Mouse (Mus musculus) urinary bladder, postnatal 36 days (tissue): ENCODE results near the gene Nfic.

ENCODE experiments used
- DNase-seq, 2 experiments: peaks; one replicate each; pipeline ENCODE4 v3.0.0; 2022; ENCODE audit warnings: low spot score in 2 of 2, mixed read lengths in 1 of 2

Nfic gene

GRCm38 (mm10) chr10:81455181-81455895 is at the start of gene Nfic:
Nfic (minus strand) TSS chr10:81455635.
- DNase-seq = no peak

GRCm38 (mm10) chr10:81502658-81503057 is 47.2 kb upstream of the Nfic start:
- peak; percentile 81 to 88 for DNase-seq

DNA sequence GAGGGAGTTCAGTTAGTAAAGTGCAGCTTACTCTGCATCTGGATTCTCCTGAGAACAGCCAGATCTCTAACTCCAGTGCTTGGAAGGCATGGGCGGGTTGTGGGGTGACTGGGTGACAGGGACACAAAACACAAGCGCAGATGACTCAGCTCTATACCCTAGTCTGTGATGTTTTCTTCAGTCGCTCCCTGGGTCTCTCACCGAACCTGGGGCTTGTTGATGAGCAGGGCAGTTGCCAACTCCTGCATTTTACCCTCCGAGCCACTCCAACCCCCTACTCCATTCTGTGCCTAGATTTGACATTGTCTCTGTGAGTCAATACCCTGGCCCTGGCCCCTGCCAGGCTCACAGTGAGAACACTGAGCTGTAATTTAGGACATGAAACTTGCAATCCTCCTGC is 46.4 kb upstream of the Nfic start:
- DNase-seq = no peak

DNA sequence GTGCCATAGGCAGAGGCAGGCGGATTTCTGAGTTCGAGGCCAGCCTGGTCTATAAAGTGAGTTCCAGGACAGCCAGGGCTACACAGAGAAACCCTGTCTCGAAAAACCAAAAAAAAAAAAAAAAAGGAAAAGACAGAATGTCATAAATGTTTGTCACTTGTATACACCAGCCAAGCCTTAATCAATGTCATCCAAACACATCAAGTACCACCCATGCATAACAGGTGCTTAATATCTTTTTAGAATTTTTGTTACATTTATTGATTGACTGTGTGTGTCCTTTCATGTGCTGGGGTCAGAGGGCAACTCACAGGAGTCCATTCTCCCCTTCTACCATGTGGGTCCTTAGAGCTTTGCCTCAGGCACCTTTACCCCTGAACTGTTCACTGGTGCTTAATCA is 44.6 kb upstream of the Nfic start, which contains the start of gene S1pr4:
S1pr4 (minus strand) TSS at position 101 of the 400 bp plus-strand sequence.
- DNase-seq = no peak

DNA sequence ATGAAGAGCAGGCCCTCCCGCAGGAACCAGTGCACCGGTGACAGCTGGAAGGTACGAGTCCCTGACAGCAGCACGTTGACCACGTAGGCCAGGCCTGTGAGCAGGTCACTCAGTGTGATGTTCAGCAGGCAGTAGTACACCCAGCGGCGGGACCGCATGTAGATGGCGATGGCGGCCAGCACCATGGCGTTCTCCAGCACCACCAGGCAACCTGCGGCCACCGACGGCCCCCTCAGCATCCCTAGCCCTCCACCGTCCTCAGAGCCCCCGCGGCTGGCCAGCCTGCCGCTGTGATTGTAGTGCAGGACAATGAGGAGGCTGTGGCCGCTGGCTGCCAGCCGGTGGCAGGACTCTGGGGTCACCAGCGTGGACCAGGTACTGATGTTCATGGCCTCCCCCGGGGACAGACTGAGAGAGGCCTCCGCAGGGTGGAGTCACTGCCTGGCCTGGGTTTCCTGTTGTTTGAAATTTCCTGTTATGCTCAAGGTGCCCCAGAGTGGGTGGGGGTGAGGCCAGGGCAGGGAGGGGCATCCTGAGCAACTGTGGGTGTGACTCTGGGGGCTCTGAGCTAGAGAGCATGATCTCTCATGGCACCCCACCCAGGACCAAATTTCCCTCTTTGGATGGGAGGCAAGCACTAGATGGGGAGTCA is 43.9 kb upstream of the Nfic start:
- DNase-seq = no peak

DNA sequence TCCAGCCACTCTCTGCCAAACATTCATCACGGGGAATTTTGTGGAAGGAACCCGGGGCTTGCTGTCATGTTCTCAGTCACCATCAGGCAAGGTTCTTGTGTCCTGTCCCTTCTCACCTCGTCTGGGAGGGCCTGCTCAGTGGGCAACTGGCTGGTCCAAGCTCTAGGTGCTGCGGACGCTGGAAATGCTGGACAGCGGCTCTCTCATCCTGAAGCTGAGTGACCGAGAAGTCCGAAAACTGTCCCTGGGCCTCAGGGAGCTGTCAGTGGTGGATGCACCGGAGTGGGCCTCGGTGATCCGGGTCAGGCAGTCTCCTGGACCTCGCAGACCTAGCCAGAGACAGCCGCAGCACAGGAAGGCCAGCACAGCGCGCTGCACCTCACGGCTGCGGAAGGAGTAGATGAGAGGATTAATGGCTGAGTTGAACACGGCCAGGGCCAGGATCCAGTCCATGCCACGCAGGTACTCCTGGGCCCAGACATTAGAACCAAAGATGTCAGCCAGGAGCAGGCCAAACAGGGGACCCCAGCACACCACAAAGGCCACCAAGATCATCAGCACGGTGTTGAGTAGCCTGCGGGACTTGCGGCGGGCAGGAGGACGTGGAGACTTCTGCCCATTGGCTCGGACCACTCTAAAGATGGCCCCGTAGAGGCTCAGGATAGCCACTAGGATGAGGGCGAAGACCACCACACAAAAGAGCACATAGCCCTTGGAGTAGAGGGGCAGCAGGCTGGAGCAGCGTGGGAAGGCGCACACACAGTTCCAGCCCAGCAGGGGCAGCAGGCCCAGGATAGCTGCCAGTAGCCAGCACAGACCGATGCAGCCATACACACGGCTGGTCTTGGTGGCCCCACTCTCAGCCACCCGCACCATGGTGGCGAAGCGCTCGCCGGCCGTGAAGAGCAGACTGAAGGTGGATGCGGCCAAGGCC is 43.1 kb upstream of the Nfic start:
- DNase-seq = no peak

DNA sequence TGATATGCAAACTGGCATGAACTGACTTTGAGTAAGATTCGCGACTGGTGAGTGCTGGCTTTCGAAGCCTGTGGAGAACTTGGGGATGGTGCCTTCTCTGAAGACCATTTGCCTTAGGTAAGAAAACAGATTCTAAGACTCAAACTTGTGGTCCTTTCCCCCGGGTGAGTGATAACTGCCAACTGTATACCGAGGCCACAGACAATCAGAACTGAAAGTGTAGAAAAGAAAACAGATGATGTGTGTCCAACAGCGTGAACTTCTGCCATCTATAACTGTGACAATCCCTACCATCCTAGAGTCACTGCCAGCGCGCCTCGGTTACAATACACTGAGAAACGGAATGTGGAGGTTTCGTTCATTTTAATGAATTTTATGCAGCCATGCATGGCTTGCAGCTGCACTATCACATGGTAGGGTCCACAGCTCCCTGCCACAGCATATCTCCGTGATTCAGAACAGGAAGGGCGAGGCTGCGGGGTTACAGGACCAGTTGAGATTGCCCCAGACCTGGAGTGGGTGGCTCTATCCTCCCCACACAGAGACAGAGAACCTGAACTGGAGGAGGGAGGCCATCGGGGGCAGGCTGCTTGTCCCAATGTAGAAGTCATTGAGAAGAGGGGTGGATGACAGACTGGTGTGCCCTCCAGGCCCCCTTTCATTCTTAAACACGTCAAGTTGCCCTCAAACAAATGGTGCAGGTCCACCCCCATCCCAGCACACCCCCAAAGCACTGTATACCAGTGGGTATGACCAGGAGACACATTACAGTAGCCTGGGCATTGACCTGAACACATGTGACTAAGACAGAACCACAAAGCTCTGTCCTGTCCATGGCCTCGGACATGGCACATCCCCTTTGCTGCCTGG is 42.2 kb upstream of the Nfic start:
- no peak for DNase-seq

DNA sequence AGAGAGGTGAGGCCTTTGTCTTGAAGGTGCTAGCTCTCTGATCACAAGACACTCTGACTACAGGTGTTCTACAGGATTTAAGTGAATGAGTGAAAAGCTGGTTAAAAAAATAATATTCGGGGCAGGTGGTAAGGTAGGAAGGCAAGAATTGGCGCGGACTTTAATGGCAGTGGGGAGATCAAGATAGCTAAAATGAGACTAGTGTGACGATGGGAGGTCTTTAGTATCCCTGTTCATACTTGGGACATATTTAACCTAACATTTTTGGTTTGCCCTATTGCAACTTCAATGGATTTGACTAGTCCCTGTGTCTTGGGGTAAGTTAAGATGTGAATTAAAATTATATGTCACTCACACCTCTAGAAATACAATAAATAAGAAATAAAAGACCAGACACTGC is 41.5 kb upstream of the Nfic start:
- no peak for DNase-seq

DNA sequence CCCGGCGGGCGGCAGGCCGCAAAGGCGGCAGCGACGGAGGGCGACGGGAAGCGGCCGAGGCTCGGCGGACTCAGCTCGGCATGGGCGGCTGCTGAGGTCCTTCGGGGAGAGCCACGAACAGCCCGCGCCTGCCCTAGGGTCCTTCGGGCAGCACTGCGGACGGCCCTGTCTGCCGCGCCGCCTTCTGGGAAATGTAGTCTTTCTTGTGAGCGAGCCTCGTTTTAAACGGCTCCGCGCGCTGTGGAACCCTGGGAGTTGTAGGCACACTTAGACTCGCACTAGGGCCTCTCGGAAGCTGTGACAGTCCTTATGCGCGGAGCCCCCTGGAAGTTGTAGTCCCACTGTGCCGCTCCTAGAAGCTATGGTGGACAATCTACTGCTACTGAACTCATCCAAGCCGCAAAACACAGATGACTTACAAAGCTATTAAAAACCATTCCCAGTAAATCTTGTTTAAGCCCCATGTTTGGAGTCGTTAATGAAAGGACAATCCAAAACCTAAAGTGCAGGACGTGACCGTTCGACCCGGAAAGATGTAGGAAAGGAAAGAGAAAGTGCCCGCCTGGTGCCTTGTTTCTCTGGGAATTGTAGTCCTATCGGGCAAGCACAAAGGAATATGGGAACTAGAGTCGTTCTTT is 40.9 kb upstream of the Nfic start, which contains the start of gene Ncln:
Ncln (minus strand) TSS at position 129 of the 638 bp plus-strand sequence.
- peak; percentile 96 to 99 for DNase-seq

DNA sequence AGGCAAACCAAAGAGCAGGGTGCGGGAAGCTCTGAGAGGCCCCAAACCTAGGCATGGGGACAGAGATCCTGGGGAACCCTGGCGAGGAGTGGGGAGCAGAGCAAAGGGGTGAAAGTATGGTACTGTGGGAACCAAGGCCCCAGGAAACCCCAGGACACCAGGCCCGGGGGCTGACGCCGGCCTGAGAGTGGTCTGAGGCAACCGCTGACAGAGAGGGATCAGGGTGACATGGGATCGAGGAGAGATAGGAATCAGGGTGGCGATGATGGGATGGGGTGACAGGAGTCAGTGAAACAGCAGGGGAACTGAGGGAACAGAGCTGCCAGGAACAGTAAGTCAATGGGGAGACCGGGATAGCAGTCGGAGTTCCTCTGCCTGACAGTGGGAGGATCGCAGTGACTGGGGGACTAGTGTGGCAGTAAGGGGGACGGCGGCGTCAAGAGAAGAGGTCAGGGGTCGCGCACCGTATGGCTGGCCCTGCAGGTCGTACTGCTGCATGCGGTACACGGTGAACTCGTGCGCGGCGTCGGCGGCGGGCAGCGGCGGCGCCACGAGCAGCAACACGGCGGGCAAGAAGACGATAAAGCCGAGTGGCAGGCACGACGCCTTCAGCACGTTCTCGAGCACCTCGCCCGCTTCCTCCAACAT is 40.3 kb upstream of the Nfic start:
- peak in 1 of 2 experiments; percentile 32 for DNase-seq

DNA sequence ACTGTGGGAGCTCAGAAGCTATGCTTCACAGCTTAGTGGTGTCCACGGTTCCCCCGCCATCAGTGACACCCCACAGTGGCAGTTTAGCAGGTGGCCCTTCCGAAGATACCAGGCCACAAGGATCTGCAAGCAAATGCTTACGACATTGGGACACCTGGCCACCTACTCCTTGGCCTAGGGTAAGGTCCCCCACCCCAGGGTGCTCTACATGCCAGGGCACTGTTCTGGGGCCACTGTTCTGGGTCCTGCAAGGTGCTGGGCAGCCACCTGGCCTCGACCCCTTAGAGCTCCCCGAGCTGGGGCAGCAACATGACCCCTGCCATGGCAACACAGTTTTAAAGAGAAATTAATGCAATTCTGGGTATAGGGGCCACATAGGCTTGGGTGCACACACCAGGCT is 39.7 kb upstream of the Nfic start:
- DNase-seq = no peak

GRCm38 (mm10) chr10:81494260-81495041 is 39.0 kb upstream of the Nfic start:
- DNase-seq = no peak

DNA sequence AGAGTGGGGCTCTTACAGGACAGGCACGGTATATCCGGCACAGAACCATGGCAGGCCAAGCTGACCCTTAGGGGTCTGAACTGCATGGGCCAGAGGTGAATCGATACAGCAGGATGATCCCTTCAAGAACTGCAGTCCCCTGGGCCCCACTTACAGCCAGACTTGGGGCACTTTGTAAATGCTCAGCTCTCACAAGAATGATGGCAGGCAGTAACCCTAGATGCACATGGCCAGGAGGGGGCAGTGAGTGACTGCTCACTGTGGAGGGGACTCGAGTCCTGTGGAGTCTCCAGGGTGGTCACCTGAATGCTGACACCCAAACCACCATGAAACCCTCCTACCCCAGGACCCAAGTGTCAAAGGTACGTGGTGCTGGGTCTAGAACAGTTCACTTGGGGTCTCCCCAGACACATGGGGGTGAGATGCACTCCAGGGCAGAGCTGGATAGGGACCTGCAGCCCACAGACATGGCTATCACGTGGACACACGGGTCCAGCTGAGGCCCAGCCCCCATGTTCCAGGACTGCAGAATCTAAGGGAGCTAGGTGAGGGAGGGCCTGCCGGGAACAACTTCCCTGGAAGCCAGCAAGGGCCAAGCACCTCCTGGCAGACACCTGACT is 38.3 kb upstream of the Nfic start:
- no peak for DNase-seq

GRCm38 (mm10) chr10:81492606-81493240 is 37.3 kb upstream of the Nfic start:
- DNase-seq = no peak

DNA sequence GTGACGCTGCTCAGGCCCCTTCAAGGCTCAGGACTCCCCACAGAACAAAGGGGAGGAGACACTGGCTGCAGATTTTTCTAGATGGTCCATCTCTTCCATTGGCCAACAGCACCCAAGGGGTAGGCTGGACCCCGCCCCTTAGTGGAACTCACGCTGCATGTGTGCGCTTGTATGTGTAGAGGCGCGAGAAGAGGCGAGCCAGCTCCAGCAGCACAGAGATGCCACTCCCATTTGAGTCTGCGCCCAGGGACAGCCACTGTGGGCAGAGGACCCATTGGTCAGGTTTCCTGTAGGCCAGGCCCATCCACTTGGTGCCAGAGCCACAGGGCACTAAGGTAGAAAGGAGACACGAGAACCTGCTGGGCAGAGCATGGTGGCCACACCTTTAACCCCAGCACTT is 35.6 kb upstream of the Nfic start:
- no peak for DNase-seq

GRCm38 (mm10) chr10:81489941-81490340 is 34.5 kb upstream of the Nfic start:
- no peak for DNase-seq

GRCm38 (mm10) chr10:81488081-81488480 is 32.6 kb upstream of the Nfic start:
- no peak for DNase-seq

GRCm38 (mm10) chr10:81486496-81486895 is 31.1 kb upstream of the Nfic start:
- DNase-seq = no peak
